Mouse (Mus musculus): ENCODE measurements around the gene Kidins220. TPM values are rescaled to one million over a fixed set of nuclear protein-coding genes. Genes with fewer than 3 reads are reported as not detected.

Gene Kidins220
- polyA plus RNA-seq, 1 experiment from 2014 or later, result 80.0 TPM

DNA sequence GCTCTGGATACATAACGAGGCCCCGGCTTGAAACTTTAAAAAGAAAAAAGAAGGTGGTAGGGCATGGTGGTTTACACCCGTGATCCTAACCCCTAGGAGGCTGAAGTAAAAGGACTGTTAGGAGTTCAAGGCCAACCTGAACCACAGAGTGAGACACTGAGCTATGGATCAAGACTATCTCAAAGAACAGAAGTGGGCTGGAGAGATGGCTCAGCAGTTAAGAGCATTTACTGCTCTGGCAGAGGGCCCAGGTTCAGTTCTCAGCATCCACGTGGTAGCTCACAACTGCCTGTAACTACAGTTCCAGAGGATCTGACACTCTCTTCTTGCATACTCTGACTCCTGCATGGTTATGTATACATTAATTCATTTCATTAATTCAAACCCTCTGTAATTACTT is 31.3 kb upstream of the Kidins220 start:
- Histone ChIP-seq H3K27ac (no peak overlapping the region), H3K4me1 (no peaks in the 10 kb centered on the region), H3K9me3 (no peaks in the 10 kb centered on the region), H3K4me2 (no peak overlapping the region), H3K36me3 (replicated peaks) (peaks cover 34% of the 10 kb centered on the region), H3K27me3 (no peaks in the 10 kb centered on the region), H3K9ac (no peak overlapping the region), H3K4me3 (replicated peaks) (no peak overlapping the region)
- 89% methylated on average over 4 of the region's 4 CpGs for WGBS
- no peak for ATAC-seq (ENCODE audit: low FRiP score)

DNA sequence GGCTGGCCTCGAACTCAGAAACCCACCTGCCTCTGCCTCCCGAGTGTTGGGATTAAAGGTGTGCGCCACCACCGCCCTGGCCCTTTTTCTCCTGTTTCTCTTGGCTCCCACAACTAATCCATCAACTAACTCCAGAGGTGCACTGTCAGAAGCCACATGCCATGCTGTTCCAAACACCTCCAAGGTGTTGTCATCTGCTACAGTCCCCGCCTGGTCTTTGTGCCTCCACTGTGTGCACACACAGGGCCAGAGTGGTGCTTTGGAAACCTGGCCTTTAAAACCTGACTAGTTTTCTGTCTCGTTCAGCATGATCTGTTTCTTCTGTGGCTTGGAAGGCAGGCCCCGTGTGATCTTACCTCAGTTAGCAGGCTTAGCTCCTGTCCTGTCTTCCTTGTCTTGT is 30.1 kb upstream of the Kidins220 start:
- Histone ChIP-seq H3K4me1 (no peaks in the 10 kb centered on the region), H3K27me3 (no peaks in the 10 kb centered on the region), H3K4me3 (replicated peaks) (no peak overlapping the region), H3K36me3 (replicated peaks) (peaks cover 30% of the 10 kb centered on the region), H3K27ac (no peak overlapping the region), H3K9ac (no peak overlapping the region), H3K9me3 (no peaks in the 10 kb centered on the region), H3K4me2 (no peak overlapping the region)
- no peak for ATAC-seq (ENCODE audit: low FRiP score)
- 95% methylated on average over 7 of the region's 7 CpGs for WGBS

DNA sequence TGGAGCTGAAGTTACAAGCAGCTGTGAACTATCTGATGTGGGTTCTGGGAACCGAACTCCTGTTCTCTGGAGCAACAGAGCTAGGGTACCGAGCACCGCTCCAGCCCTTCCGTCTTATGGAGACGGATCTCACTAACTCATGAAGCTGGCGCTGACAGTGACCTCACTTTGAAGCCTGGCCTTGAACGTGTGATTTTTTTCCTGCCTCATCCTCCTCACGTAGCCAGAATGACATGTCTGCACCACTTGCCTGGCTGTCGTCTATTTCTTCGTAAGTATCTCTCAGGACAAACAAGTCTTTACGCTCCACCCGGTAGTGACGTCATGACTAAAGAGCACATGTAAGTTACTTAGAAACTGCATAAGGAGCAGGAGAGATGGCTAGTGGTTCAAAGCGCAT is 27.7 kb upstream of the Kidins220 start:
- H3K27me3 ChIP-seq, result no peaks in the 10 kb centered on the region
- H3K27ac ChIP-seq, result no peak overlapping the region
- H3K4me1 ChIP-seq, result no peaks in the 10 kb centered on the region
- no peak for ATAC-seq (ENCODE audit: low FRiP score)
- H3K4me3 ChIP-seq (replicated peaks), result no peak overlapping the region
- no peak overlapping the region for H3K9ac ChIP-seq
- H3K4me2 ChIP-seq, result no peak overlapping the region
- WGBS, result 92% methylated on average over 14 of the region's 14 CpGs
- peaks cover 37% of the 10 kb centered on the region for H3K36me3 ChIP-seq (replicated peaks)
- H3K9me3 ChIP-seq, result 0 out of 2 replicates have a peak, but pooled peaks cover 2% of the 10 kb centered on the region

DNA sequence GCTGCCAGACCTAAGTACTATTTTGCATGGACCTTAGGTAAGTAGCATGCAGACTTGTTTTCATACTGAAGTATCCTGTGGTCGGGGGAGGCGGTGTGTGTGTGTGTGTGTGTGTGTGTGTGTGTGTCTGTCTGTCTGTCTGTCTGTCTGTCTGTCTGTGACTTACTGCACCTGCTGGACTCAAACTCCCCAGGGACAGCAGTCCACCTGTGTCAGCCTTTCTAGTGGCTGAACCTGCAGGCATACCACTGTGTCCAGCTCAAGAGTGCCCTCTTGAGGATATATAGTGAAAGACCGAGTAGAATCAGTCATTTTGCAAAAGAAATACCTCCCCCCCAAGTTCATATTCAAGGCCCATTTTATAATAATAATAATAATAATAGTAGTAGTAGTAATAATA is 26.4 kb upstream of the Kidins220 start:
- no peak overlapping the region for H3K4me2 ChIP-seq
- no peak overlapping the region for H3K27ac ChIP-seq
- 0 out of 2 replicates have a peak, but pooled peaks cover 2% of the 10 kb centered on the region for H3K9me3 ChIP-seq
- H3K27me3 ChIP-seq, result no peaks in the 10 kb centered on the region
- H3K36me3 ChIP-seq (replicated peaks), result peaks cover 39% of the 10 kb centered on the region
- no peaks in the 10 kb centered on the region for H3K4me1 ChIP-seq
- 0 out of 2 replicates have a peak, but pooled peaks have one; percentile 13 for ATAC-seq (ENCODE audit: low FRiP score)
- no peak overlapping the region for H3K4me3 ChIP-seq (replicated peaks)
- WGBS, result 63% methylated on average over 3 of the region's 3 CpGs
- H3K9ac ChIP-seq, result no peak overlapping the region

DNA sequence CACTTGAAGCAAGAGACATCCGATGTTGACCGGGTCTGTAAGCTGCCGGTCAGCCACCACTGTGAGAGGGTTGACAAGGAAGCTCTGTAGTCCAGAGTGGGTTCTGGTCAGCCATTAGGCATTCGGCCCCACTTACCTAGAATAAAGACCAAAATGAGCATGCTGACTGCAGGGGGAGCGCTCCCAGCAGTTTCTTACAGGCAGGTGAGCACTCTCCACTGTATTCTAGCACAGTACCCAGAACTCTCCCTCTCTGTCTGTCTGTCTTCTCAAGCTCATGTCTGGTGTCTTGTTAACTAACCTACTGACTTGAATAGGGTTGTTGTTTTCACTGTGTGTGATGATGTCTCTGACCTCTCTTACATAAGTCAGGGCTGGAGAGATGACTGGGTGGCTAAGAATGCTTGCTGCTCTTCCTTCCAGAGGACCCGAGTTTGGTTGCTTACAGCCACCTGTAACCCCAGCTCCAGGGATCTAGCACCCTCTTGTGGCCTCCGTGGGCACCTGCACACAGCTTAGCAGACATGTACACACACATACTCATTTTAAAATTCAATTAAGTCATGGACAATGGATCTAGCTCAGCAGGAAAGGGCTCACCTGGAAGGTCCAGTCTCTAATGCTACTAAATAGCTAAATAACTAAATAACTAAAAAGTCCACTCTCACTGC is 24.2 kb upstream of the Kidins220 start:
- no peak overlapping the region for H3K9ac ChIP-seq
- H3K36me3 ChIP-seq (replicated peaks), result peaks cover 55% of the 10 kb centered on the region
- H3K4me2 ChIP-seq, result no peak overlapping the region
- no peaks in the 10 kb centered on the region for H3K4me1 ChIP-seq
- no peaks in the 10 kb centered on the region for H3K27me3 ChIP-seq
- no peak for ATAC-seq (ENCODE audit: low FRiP score)
- H3K9me3 ChIP-seq, result 0 out of 2 replicates have a peak, but pooled peaks cover 2% of the 10 kb centered on the region
- WGBS, result 88% methylated on average over 7 of the region's 7 CpGs
- no peak overlapping the region for H3K27ac ChIP-seq
- no peak overlapping the region for H3K4me3 ChIP-seq (replicated peaks)

DNA sequence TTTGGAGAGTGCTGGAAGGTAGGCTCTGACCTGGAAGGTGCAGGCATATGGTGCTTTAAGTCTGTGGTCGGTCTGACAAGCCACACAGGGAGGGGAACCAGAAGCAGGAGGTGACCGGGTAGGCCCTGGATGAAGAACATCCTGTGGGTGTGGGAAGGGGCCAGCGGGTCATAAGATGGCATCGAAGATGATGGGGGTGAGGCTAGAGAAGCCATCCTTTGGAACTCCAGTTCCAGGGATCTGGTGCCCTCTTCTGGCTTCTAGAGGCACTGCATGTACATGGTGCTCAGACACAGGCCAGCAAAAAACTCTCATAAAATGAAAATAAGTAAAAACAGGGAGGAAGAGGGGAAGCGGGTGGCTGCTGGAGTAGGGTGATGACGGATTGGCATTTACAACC is 22.6 kb upstream of the Kidins220 start:
- Histone ChIP-seq H3K9me3 (0 out of 2 replicates have a peak, but pooled peaks cover 2% of the 10 kb centered on the region), H3K27me3 (no peaks in the 10 kb centered on the region), H3K4me1 (no peaks in the 10 kb centered on the region), H3K4me3 (replicated peaks) (no peak overlapping the region), H3K9ac (no peak overlapping the region), H3K4me2 (no peak overlapping the region), H3K36me3 (replicated peaks) (peaks cover 57% of the 10 kb centered on the region), H3K27ac (no peak overlapping the region)
- WGBS, result 73% methylated on average over 6 of the region's 6 CpGs
- peak; percentile 47 for ATAC-seq (ENCODE audit: low FRiP score)

DNA sequence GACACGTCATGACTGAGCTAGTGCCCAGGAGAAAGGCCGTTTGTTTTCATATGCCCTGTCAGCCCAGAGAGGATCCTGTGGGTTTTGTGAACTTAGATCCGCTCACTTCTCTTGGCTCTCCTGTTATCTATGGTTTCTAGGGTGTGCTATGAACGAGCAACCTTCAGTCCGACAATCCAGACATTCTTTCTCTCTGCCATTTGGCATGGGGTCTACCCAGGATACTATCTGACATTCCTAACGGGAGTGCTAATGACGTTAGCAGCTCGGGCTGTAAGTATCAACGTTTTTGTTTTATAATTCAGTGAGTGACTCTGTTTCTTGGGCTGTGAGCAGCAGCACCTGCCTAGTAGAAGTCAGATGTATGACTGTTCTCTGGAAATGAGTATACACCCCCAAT is 19.6 kb upstream of the Kidins220 start:
- Histone ChIP-seq H3K36me3 (replicated peaks) (peaks cover 70% of the 10 kb centered on the region), H3K9me3 (0 out of 2 replicates have a peak, but pooled peaks cover 2% of the 10 kb centered on the region)
- no peak for ATAC-seq (ENCODE audit: low FRiP score)

DNA sequence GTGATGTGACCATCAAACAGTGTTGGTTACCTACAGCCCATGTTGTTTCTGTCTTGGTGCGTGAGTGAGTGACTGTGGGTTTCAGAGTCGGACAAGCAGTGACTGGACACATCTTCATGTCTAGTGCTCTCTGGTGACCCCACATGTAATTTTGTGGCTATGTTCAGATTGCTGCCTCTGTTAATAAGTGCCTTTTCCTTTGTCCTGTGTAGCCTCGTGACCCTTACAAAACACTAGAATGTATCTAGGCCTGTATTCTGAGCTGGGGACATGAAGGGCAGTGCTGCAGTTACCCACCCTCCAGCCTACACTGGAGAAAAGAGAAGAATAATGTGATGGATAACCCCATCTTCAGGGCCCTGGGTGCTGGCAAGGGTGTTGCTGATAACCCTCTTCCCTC is 16.2 kb upstream of the Kidins220 start:
- Histone ChIP-seq H3K27me3 (no peaks in the 10 kb centered on the region), H3K4me2 (no peak overlapping the region), H3K4me3 (replicated peaks) (no peak overlapping the region), H3K4me1 (0 out of 2 replicates have a peak, but pooled peaks cover 4% of the 10 kb centered on the region), H3K9me3 (no peaks in the 10 kb centered on the region), H3K9ac (no peak overlapping the region), H3K36me3 (replicated peaks) (peaks cover 42% of the 10 kb centered on the region), H3K27ac (no peak overlapping the region)
- 94% methylated on average over 3 of the region's 3 CpGs for WGBS
- ATAC-seq (ENCODE audit: low FRiP score), result no peak

More for the DNA sequence above, 19.6 kb upstream of the Kidins220 start:
- H3K9ac ChIP-seq, result no peak overlapping the region
- H3K4me3 ChIP-seq (replicated peaks), result no peak overlapping the region
- H3K27me3 ChIP-seq, result no peaks in the 10 kb centered on the region
- WGBS, result 92% methylated on average over 9 of the region's 9 CpGs
- no peaks in the 10 kb centered on the region for H3K4me1 ChIP-seq
- no peak overlapping the region for H3K27ac ChIP-seq
- H3K4me2 ChIP-seq, result no peak overlapping the region

DNA sequence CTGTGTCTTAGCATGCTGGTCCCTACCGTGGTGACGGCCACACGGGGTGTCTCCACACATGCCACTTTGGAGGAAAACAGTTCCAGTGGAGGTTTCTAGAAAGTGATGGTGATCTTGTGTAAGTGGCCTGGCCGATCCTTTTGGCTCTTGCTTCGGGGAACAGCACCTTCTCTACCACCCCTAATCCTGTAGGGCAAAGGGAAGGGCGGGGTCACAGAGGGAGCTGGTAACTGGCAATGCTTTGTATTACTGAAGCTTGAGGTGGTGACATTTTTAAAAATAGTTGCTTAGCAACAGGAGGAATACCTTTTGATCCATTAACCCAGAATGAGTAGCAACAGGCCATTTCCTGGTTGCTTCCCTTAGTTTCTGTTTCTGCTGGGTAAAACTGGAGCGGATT is 12.9 kb upstream of the Kidins220 start:
- H3K9me3 ChIP-seq, result no peaks in the 10 kb centered on the region
- 88% methylated on average over 7 of the region's 7 CpGs for WGBS

DNA sequence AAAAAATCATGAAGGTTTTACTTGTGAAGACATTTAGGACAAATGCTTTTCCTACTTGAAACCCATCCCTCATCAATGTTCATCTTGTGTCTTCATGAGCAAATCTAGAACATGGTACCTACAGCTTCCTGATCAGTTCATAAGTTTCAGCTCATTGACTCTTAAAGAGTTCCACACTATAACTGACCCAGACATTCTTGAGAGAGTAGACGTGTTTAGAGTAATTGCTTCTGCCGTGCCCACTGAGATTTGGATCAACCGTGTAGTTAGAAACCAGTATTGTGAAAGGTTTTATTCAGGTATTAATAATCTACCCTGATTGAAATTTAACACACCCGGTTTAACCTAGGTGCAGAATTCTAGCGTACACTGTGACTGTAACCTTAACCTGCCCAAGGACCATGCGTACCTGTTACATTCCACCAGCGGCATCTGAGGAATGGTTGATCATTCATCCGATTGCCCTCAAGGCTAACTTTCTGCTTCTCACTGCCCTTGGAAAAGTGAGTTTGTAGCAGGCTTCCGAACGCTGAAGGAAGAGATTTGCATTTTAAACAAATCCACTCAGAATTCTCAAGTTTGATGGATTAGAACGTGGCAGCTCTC is 12.3 kb upstream of the Kidins220 start:
- Histone ChIP-seq H3K27ac (no peak overlapping the region), H3K27me3 (no peaks in the 10 kb centered on the region), H3K36me3 (replicated peaks) (peaks cover 20% of the 10 kb centered on the region), H3K4me3 (replicated peaks) (no peak overlapping the region), H3K9me3 (no peaks in the 10 kb centered on the region), H3K9ac (no peak overlapping the region), H3K4me2 (no peak overlapping the region), H3K4me1 (0 out of 2 replicates have a peak, but pooled peaks cover 4% of the 10 kb centered on the region)
- WGBS, result 82% methylated on average over 11 of the region's 11 CpGs
- ATAC-seq (ENCODE audit: low FRiP score), result no peak

More for the DNA sequence above, 12.9 kb upstream of the Kidins220 start:
- ATAC-seq (ENCODE audit: low FRiP score), result no peak
- no peak overlapping the region for H3K9ac ChIP-seq
- 0 out of 2 replicates have a peak, but pooled peaks cover 4% of the 10 kb centered on the region for H3K4me1 ChIP-seq
- no peak overlapping the region for H3K4me3 ChIP-seq (replicated peaks)
- no peaks in the 10 kb centered on the region for H3K27me3 ChIP-seq
- peaks cover 23% of the 10 kb centered on the region for H3K36me3 ChIP-seq (replicated peaks)
- no peak overlapping the region for H3K4me2 ChIP-seq
- no peak overlapping the region for H3K27ac ChIP-seq

DNA sequence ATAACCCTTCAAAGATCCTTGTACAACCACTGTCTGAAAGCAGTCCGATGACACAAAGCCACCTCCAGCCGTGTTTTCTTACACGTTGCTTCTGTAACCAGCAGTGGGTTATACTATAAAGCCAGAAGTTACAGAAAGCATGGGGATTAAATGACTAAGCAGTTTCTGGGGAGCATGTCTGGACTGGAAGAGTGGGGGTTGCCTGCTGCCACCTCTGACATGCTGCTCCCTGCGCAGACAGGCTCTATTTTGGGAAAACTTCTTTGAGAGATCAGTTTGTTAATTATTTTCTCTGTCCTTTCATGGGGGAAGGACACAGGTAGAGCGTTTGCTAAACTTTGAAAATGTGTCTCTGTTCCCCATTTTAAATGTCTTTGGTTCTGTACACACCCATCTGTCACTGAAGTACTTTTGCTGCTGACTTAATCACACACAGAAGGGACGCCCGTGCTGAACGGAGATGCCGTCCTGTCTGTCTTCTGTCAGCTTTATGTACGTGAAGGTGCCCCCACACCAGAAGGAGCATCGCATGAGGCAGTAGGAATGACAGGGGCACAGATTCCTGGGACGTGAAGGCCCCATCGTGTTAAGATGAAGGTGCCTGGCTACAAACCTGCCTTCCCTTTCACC is 11.2 kb upstream of the Kidins220 start:
- Histone ChIP-seq H3K9me3 (no peaks in the 10 kb centered on the region), H3K27ac (no peak overlapping the region), H3K27me3 (no peaks in the 10 kb centered on the region), H3K4me1 (0 out of 2 replicates have a peak, but pooled peaks cover 4% of the 10 kb centered on the region), H3K36me3 (replicated peaks) (peaks cover 13% of the 10 kb centered on the region), H3K4me3 (replicated peaks) (no peak overlapping the region), H3K4me2 (no peak overlapping the region), H3K9ac (no peak overlapping the region)
- 75% methylated on average over 13 of the region's 13 CpGs for WGBS
- no peak for ATAC-seq (ENCODE audit: low FRiP score)

DNA sequence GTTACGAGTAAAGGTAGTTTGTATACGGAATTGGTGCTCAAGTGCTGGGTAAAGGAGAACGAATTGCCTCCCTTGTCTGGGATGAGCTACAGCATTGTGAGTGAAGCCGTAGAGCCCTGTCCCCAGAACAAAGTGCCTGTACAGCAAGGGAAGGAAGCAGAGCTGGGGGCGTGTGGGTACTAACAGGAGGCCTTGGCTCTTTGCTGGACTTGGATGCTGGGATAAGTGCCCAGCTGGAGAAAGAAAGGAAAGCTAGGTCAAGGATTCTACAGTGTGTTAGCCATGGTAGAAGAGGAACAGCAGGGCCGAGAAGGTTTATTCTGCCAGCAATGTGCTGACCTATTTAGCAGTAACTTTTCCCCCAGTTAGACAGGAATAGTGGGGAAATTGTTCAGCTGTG is 9.3 kb upstream of the Kidins220 start:
- Histone ChIP-seq H3K27ac (no peak overlapping the region), H3K4me1 (0 out of 2 replicates have a peak, but pooled peaks cover 4% of the 10 kb centered on the region), H3K4me2 (no peak overlapping the region), H3K36me3 (replicated peaks) (0 out of 2 replicates have a peak, but pooled peaks cover 4% of the 10 kb centered on the region), H3K9me3 (no peaks in the 10 kb centered on the region), H3K9ac (no peak overlapping the region), H3K27me3 (no peaks in the 10 kb centered on the region), H3K4me3 (replicated peaks) (no peak overlapping the region)
- ATAC-seq (ENCODE audit: low FRiP score), result no peak
- 91% methylated on average over 6 of the region's 6 CpGs for WGBS

All from forebrain, embryonic 12.5 days (tissue).